Mouse (Mus musculus): Measurements from ENCODE around the gene Amotl1. TPM values are rescaled to one million over a fixed set of nuclear protein-coding genes. Genes with fewer than 3 reads are reported as not detected.

The Amotl1 gene
- total RNA-seq, 2 experiments from 2014 or later = 13.9 to 15.0 TPM

DNA sequence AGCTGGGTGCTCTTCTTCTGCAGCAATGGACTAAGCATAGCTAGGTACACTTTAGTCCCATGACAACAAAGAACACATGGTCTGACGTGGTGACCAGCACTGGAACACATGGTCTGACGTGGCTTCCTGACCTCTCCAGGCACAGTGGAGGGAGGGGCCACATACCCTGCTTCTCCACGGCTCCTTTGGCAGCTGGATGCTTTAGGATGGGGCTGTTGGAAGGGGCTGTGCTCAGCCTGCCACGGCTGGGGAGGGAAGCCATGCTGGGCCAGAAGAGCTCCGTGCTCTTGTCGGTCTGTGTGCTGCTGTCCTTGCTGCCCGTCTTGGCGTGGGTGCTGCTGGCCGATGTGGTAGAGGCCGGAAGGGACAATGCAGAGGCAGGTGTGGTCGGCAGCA lies 96.5 kb downstream of the Amotl1 start:
- DNase-seq (ENCODE audit: low spot score in 2 of 2) = no peak

DNA sequence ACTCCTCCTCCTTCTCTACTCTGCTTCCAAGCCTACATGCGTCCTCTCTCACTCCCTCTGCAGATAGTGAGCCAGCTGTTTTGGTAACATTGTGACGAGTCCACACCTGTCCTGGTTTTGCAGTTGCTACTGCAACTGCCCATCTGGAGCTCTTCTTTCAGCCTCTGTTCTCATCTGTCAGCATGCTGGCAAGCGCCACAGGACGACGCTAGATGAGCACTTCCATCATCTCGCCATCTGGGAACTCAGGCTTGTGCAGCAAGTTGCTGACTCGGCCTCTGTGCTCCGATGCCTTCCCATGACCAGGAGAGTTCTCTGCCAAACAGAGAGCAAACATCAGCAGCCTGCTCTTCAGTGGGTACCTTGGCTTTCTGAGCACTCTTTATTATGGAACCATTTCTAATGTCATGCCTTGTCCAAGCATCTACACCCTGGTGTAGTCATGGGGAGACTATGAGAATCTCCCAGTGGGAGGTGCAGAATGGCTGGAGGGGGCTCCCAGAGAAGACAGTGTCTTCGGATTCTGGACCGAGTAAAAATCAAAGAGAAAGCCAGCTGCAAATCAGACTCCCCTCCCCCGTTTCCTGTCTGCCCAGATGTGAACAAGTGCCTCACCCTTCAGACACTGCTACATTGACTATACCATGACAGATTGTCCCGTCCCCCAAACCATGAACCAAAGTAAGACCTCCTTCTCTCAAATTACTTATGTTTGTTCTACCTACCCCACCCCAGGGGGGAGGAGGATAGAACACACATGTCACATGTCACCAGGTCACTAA lies 97.1 kb downstream of the Amotl1 start:
- no peak for DNase-seq (ENCODE audit: low spot score in 2 of 2)

GRCm38 (mm10) chr9:14544034-14544757 lies 100.7 kb downstream of the Amotl1 start:
- DNase-seq (ENCODE audit: low spot score in 2 of 2) = no peak

GRCm38 (mm10) chr9:14534833-14535456 lies 109.9 kb downstream of the Amotl1 start:
- DNase-seq (ENCODE audit: low spot score in 2 of 2) = no peak

GRCm38 (mm10) chr9:14533659-14534058 lies 111.2 kb downstream of the Amotl1 start:
- no peak for DNase-seq (ENCODE audit: low spot score in 2 of 2)

- no peak for DNase-seq (ENCODE audit: low spot score in 2 of 2)
These were observed 112.6 kb downstream of the Amotl1 start for GRCm38 (mm10) chr9:14532283-14532682.

GRCm38 (mm10) chr9:14530004-14530403 lies 114.9 kb downstream of the Amotl1 start:
- no peak for DNase-seq (ENCODE audit: low spot score in 2 of 2)

DNA sequence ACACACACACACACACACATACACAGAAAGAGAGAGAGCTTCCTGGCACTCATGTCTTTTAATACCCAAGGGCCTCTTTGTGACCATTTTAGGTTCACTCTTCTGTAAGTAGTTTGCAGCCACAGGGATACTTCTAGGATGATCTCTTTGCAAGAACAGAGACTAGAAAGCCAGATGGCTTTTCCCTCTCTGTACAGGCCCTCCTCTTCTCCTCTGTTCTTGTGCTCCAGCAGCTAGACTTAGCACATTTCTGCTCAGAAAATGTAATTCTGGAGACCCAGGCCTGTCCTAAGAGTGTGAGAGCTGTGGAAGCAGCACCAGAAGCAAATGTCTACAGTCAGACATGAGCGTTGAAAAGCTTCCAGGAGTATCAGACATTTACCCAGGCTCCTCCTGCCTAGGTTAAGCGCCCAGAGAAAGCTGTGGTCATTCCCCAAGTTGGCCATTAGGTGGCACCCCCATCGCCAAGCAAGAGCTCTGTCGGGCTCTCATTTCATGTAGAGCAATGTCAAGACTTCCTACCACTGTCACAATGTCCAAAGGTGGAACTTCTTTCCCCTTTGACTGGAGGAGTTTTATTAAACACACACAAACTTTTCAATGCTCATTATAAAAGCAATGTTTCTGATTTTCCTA lies 121.3 kb downstream of the Amotl1 start:
- DNase-seq (ENCODE audit: low spot score in 2 of 2) = peak; percentile 70 to 91

DNA sequence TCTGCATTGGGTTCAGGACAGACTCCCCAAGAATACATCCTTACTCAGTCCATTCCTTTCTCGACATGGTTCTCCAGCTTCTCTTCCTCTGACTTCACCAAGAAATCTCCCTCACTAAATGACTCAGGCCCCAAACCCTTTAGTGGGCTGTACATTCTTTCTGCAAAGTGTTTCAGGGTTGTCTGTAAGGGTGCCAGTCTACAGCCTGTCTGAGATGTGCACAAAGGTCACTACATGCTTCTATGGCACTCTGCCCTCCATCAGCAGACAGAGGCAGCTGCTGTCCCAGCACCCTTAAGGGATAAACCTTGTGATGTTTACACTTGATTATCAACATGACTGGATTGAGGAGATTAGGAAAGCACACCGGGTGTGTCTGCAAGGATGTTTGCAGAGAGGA lies 123.2 kb downstream of the Amotl1 start:
- no peak for DNase-seq (ENCODE audit: low spot score in 2 of 2)

DNA sequence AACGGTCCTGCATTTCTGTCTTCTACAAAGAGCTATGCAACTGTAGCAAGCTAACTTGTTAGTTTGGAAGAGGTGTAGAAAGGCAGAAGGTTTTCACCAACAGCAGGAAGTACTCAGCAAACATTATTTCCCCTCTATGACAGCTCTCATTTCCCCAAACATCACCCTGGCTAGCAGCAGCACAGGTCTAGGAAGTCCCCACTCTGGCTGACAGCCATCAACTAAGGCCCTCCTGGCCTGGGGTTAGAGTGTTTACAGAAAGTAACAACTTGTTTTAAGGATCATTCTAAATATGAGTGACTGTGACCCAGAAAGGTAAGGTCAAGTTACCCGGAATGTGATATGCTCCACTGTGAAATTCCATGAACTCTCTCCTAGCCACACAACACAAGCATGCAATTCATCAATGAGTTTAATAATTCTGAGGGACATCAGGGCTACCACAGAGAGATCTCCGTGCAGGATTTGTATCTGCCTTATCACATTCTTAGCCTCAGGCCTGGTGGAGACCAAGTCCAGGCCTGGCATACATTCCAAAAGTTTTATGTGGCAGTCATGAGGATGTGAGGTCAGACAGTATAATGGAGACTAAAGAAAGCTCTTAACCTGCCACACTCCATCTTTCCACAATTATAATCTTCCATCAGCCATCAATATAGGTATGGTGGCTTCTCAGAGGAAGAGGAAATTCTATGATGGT lies 123.7 kb downstream of the Amotl1 start:
- DNase-seq (ENCODE audit: low spot score in 2 of 2) = no peak

DNA sequence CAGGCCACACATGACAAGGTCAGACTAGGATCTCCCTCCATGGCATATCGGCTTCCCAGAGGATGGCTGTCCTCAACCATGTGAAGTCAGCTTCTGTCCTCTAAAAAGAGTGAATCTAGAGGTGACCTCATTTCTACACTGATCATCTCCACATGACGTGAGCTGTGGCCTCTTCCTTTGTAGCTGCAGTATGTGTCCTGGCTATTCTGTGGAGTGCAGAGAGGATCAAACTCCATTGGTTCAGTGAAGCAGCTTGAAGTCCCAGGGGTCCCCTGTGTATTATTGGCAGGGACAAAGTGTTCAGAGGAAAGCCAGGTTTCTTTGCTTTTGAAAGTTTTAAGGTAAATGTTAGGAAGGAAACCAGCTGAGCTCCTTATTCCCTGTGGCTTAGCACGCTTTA lies 126.8 kb downstream of the Amotl1 start:
- no peak for DNase-seq (ENCODE audit: low spot score in 2 of 2)

GRCm38 (mm10) chr9:14517296-14517695 lies 127.6 kb downstream of the Amotl1 start:
- DNase-seq (ENCODE audit: low spot score in 2 of 2) = no peak

- peak in 1 of 2 experiments; percentile 62 for DNase-seq (ENCODE audit: low spot score in 2 of 2)
These were observed 132.0 kb downstream of the Amotl1 start for GRCm38 (mm10) chr9:14512633-14513445.

- DNase-seq (ENCODE audit: low spot score in 2 of 2) = peak in 1 of 2 experiments; percentile 13
These were observed 143.9 kb downstream of the Amotl1 start for GRCm38 (mm10) chr9:14500916-14501424.

GRCm38 (mm10) chr9:14500023-14500915 lies 144.6 kb downstream of the Amotl1 start, which contains the start of the genes Kdm4d and Cwc15:
Gene Kdm4d, minus strand, starts transcription at chr9:14500482.
Gene Cwc15, plus strand, starts transcription at chr9:14500617.
- peak; percentile 92 to 97 for DNase-seq (ENCODE audit: low spot score in 2 of 2)

DNA sequence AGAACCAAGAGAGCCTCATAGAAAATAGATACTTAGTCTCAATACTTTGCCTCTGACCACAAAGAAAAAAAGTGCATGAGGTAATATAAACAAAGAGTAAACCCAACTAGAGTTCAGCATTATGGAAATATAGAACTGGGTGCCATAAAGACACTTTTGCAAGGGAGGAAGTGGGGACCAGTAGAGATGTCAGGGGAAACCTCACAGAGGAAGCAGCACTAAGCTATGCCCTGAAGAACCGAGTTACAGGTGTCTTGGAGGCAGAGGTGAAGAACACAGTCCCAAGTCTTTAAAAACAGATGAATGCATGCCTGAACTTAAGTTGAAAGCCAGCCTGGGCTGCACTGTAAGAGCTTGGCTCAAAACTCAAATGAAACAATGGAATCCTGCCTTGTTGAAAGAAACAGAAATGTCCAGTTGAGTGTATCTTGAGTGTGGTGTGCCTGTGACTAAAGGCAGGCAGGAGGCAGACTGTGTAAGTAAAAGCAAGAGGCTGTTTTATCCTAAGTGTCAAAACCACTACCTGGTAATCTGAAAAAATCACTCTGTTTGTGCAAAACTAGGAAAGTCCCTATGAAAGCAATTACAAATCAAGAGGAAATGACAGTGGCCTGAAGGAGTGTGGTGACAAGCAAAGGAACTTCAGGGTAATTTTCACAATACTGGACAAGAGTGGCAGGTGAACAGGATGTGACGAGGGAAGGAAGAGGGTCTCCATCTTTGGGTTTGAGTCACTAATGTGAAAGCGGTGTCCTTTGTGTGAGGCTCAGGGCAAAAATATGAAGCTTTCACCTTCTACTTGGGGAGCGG lies 145.8 kb downstream of the Amotl1 start:
- no peak for DNase-seq (ENCODE audit: low spot score in 2 of 2)

All from layer of hippocampus, adult 18-20 months (tissue).